Mouse (Mus musculus): Measurements from ENCODE around the gene Tcirg1.

DNA sequence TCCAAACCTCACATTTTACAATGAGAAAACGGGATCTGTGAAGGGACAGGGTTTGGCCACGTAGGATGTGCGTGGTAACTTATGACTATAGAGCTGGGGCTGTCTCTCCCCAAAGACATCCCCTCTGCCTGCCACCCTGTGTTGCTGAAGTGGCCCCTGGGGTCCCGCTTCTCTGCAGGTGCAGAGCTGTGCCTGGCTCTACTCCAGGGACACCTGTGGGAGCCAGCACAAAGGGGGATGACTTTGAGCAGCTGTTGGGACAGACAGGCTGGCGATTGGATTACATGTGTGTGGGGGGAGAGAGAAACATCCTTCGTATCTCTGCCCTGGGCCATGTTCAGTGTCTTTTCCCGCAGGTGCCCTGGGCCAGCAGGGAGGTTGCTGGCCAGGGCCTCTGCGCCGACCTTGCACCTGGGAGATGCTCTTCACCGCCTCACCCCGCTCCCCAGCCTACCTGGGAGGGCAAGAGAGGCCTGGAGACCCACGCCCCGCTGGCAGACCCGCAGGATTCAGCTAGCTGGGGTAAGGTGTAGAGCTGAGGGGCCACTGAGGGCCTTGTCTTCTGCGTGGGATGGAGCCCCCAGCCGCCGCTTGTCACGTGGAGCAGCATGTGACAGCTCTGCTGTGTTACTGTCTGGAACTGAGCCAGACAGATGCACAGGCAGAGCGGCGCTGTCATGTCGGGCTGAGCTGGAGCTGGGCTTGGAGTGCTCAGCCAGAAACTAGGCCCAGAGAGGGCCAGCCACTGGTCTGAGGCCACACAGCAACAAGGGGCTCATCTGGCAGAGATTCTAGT, 23.5 kb upstream of the Tcirg1 start:
- no peak for TF ChIP-seq CTCF (IDR thresholded peaks at IDR 0.05; ENCODE audit: low read depth)
- TF ChIP-seq EP300 (IDR thresholded peaks at IDR 0.05; ENCODE audit: low read depth) = no peak
